Mouse (Mus musculus) midbrain, embryonic 11.5 days (tissue): ENCODE data around the gene Uri1. TPM values are rescaled to one million over a fixed set of nuclear protein-coding genes. Genes with fewer than 3 reads are reported as not detected.

Source experiments
- ATAC-seq: fragments of 200-750 bp; cut with Nextera tagmentation; 2 replicates; pipeline ENCODE4 v1.8.0; 2017; ENCODE audit warnings: moderate TSS enrichment, moderate library complexity; ENCODE audit not compliant: low FRiP score
- DNase-seq: peaks from one replicate; pipeline ENCODE4 v3.0.0; 2015; ENCODE audit warnings: low spot score; ENCODE audit errors: missing footprints
- H3K27ac ChIP-seq: fragments of 300-500 bp; sonication (generic); 2 replicates; pipeline ENCODE4 v1.5.1; 2014; ENCODE audit warnings: low read depth, low read length
- H3K27me3 ChIP-seq: fragments of 300-500 bp; sonication (generic); 2 replicates; pipeline ENCODE4 v1.6.1; 2014; ENCODE audit warnings: mild to moderate bottlenecking, low read length, moderate library complexity, mixed read lengths; ENCODE audit not compliant: control insufficient read depth, insufficient read depth
- H3K36me3 ChIP-seq: fragments of 300-500 bp; sonication (generic); 2 replicates; pipeline ENCODE4 v1.6.1; 2014; ENCODE audit warnings: mild to moderate bottlenecking, low read length, moderate library complexity, mixed read lengths; ENCODE audit not compliant: control insufficient read depth, insufficient read depth
- H3K4me1 ChIP-seq: fragments of 300-500 bp; sonication (generic); 2 replicates; pipeline ENCODE4 v1.6.1; 2014; ENCODE audit warnings: low read length; ENCODE audit not compliant: control insufficient read depth, insufficient read depth
- H3K4me2 ChIP-seq: fragments of 300-500 bp; sonication (generic); 2 replicates; pipeline ENCODE4 v1.6.1; 2014; ENCODE audit warnings: mild to moderate bottlenecking, moderate library complexity
- H3K4me3 ChIP-seq: fragments of 300-500 bp; sonication (generic); 2 replicates; pipeline ENCODE4 v1.5.1; 2014; ENCODE audit warnings: low read depth, low read length
- H3K9ac ChIP-seq: fragments of 300-500 bp; sonication (generic); 2 replicates; pipeline ENCODE4 v1.6.1; 2014; ENCODE audit warnings: low read length
- H3K9me3 ChIP-seq: fragments of 300-500 bp; sonication (generic); 2 replicates; pipeline ENCODE4 v1.6.1; 2016; ENCODE audit warnings: low read length; ENCODE audit not compliant: control insufficient read depth
- WGBS: fragments of 180-500 bp; shearing (Covaris S2); extraction: QIAGEN DNeasy Blood & Tissue Kit; methylation state at CpG from one replicate; pipeline ENCODE4 v1.1.7; 2014; 5-methylcytosine and 5-hydroxymethylcytosine counted together
- polyA plus RNA-seq: library from polyadenylated mRNA; unstranded; fragments of >200 nt; fragmentation: Nextera tagmentation; extraction: Ambion mirVana; gene quantifications from 2 replicates; pipeline ENCODE4 v1.2.1, GENCODE M21; 2014

The Uri1 gene
- polyA plus RNA-seq, 1 experiment from 2014 or later: 47.9 TPM

DNA sequence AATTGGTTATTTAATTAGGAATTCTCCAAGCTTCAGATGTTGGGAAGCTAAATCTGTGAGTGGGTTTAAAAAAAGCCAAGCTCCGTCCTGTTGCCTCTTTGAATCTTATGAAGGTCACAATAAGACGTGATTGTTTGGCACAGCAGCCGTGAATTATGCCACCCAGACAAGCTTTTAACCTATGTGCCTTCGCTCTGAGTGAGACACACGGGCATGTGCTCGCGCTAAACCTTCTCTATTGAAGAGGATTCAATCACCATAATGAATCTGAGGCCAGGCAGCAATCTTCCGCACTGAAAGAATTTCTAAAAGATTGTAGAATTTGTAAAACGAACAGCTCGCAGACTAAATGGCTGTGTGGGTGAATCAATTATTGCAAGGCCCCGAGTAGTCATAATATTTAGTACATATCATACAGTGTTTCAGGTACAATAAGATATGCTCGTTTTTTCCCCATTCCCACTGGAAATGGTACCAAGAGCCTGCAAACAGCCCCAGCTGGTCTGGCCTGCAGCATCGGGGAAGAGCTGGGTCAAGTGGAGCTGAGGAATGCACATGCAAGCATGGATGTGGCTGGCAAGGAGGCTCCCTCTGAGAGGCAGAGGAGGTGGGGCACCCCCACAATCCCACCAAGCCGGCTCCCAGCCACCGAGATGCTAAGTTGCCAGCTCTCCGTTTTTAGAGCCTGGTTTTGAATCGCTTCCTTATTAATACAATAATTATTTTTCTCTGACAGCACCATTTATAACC, 101.5 kb downstream of the Uri1 start:
- DNase-seq (no peak), ATAC-seq (no peak)
- no peak overlapping the region for H3K4me3 ChIP-seq
- no peaks in the 10 kb centered on the region; the same call in 1 of the 2 replicates for H3K9me3 ChIP-seq
- no peak overlapping the region for H3K4me2 ChIP-seq
- no peak overlapping the region for H3K9ac ChIP-seq
- WGBS: 76% methylated on average over 17 of the region's 17 CpGs
- no peak overlapping the region; the same call in 1 of the 2 replicates for H3K27ac ChIP-seq
- no peaks in the 10 kb centered on the region for H3K36me3 ChIP-seq
- H3K27me3 ChIP-seq: no peaks in the 10 kb centered on the region
- H3K4me1 ChIP-seq: no peaks in the 10 kb centered on the region

DNA sequence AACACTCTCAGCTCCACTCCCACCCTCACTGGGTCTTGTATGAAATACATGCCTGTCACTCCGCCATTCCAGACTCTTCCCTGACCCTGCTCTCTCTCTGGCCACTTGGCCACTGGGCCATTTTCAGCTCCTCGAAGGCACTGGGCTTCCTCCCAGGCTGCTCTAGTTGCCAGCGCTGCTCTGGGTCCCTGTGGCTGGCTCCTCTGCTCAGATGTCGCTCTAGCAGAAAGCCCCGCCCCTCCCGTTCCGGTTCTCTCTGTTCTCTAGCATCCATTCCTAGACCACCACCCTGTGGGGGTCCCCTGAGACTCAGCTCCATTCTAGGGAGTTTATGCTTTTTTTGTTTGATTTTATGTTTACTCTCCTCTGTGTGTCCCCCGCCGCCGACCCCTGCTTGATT, 104.4 kb downstream of the Uri1 start:
- H3K27ac ChIP-seq: no peak overlapping the region
- WGBS: 48% methylated on average over 10 of the region's 10 CpGs
- no peaks in the 10 kb centered on the region; the same call in 1 of the 2 replicates for H3K9me3 ChIP-seq
- no peaks in the 10 kb centered on the region for H3K36me3 ChIP-seq
- no peak overlapping the region for H3K4me2 ChIP-seq
- H3K4me3 ChIP-seq: no peak overlapping the region
- no peaks in the 10 kb centered on the region for H3K27me3 ChIP-seq
- no peak for DNase-seq
- no peak for ATAC-seq
- H3K4me1 ChIP-seq: no peaks in the 10 kb centered on the region
- H3K9ac ChIP-seq: no peak overlapping the region

GRCm38 (mm10) chr7:37916762-37917439, 106.5 kb downstream of the Uri1 start:
- no peak overlapping the region for H3K27ac ChIP-seq
- no peak for ATAC-seq

DNA sequence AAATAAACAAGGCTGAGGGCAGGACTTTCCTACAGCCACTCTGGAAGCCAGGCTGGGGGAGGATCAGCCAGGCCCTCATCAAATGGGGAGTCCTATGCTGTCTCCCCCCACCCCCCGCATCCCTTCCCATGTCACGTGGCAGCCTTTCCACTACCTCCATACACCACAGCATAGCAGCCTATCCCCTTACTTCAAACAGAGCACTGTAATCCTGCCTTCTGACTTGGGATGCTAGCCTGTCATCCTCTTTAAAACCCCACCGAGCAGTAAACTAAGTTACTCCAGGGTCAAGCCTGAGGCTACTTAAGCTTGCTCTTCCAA, 111.6 kb downstream of the Uri1 start:
- WGBS: 17% methylated on average over 3 of the region's 3 CpGs
- Histone ChIP-seq H3K27me3 (no peaks in the 10 kb centered on the region), H3K9me3 (no peaks in the 10 kb centered on the region), H3K4me3 (no peak overlapping the region), H3K9ac (0 out of 2 replicates have a peak overlapping the region, but pooled peaks have one; percentile 24), H3K4me2 (no peak overlapping the region; the same call in 1 of the 2 replicates), H3K4me1 (peaks cover 7% of the 10 kb centered on the region), H3K36me3 (no peaks in the 10 kb centered on the region), H3K27ac (peak overlapping the region; percentile 48)
- ATAC-seq (peak; percentile 80), DNase-seq (peak; percentile 90)

More at GRCm38 (mm10) chr7:37916762-37917439, 106.5 kb downstream of the Uri1 start:
- Histone ChIP-seq H3K27me3 (no peaks in the 10 kb centered on the region), H3K4me2 (no peak overlapping the region), H3K4me1 (peaks cover under 1% of the 10 kb centered on the region; the same call in 1 of the 2 replicates), H3K9me3 (no peaks in the 10 kb centered on the region), H3K4me3 (no peak overlapping the region), H3K9ac (no peak overlapping the region), H3K36me3 (no peaks in the 10 kb centered on the region)
- 66% methylated on average over 18 of the region's 18 CpGs for WGBS
- no peak for DNase-seq

GRCm38 (mm10) chr7:37911114-37911801, 112.1 kb downstream of the Uri1 start:
- no peak overlapping the region for H3K4me3 ChIP-seq
- H3K36me3 ChIP-seq: no peaks in the 10 kb centered on the region
- no peaks in the 10 kb centered on the region for H3K27me3 ChIP-seq
- 0 out of 2 replicates have a peak overlapping the region, but pooled peaks have one; percentile 24 for H3K9ac ChIP-seq
- 29% methylated on average over 5 of the region's 5 CpGs for WGBS
- DNase-seq (peak; percentile 89), ATAC-seq (peak; percentile 76)
- H3K4me2 ChIP-seq: no peak overlapping the region; the same call in 1 of the 2 replicates
- H3K9me3 ChIP-seq: no peaks in the 10 kb centered on the region
- peaks cover 7% of the 10 kb centered on the region for H3K4me1 ChIP-seq
- peak overlapping the region; percentile 48 for H3K27ac ChIP-seq

DNA sequence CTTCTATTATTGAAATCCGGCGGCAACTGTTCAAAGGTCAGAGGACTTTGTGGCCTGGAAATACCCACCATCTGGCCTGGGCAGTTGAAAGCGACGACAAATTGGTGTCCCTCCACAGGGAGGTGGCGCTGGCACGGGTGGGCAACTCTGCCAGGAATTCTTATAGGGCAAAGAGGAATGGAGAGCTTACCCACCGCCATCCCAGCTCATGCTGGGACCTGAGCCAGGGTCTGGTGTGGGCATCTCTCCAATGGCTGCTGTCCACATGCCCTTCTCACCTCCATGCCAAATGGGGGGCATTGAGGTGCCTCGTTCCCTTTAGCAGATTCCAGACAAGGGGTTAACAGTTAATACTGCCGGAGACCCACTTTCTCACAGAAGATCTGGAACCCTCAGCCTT, 113.2 kb downstream of the Uri1 start:
- DNase-seq (no peak), ATAC-seq (no peak)
- Histone ChIP-seq H3K4me1 (peaks cover 7% of the 10 kb centered on the region), H3K9me3 (no peaks in the 10 kb centered on the region), H3K27ac (no peak overlapping the region), H3K36me3 (no peaks in the 10 kb centered on the region), H3K4me3 (no peak overlapping the region), H3K27me3 (no peaks in the 10 kb centered on the region), H3K4me2 (no peak overlapping the region), H3K9ac (no peak overlapping the region)
- 83% methylated on average over 9 of the region's 9 CpGs for WGBS

Other genes starting within 250 kb of the Uri1 start
- 26.8 and 27.5 TPM in 2 replicates for gene Zfp536, start 249.9 kb downstream of the Uri1 start, polyA plus RNA-seq
- gene Ccne1, start 84.0 kb upstream of the Uri1 start, polyA plus RNA-seq: 55.1 and 55.6 TPM in 2 replicates
- gene 1600014C10Rik, start 159.7 kb upstream of the Uri1 start, polyA plus RNA-seq: 17.0 and 17.2 TPM in 2 replicates
- gene Plekhf1, start 204.5 kb upstream of the Uri1 start, polyA plus RNA-seq: 1.4 and 1.5 TPM in 2 replicates
- gene Pop4, start 247.9 kb upstream of the Uri1 start, polyA plus RNA-seq: 115 and 119 TPM in 2 replicates